Mouse (Mus musculus) thymus, adult 2 months (tissue): ENCODE measurements around the gene Gm45213. TPM values are rescaled to one million over a fixed set of nuclear protein-coding genes. Genes with fewer than 3 reads are reported as not detected.

Experiments used
- DNase-seq: peaks from one replicate; pipeline ENCODE4 v3.0.0; 2021
- H3K27ac ChIP-seq: fragments of 200-500 bp; 2 replicates; pipeline ENCODE4 v1.5.1; 2012; ENCODE audit warnings: low read length, control low read depth; ENCODE audit not compliant: control insufficient read depth, insufficient read depth
- H3K27me3 ChIP-seq: fragments of 200-500 bp; 2 replicates; pipeline ENCODE4 v1.6.1; 2012; ENCODE audit warnings: mild to moderate bottlenecking, low read length, moderate library complexity, mixed read lengths; ENCODE audit not compliant: control insufficient read depth, insufficient read depth
- H3K36me3 ChIP-seq: fragments of 200-500 bp; 2 replicates; pipeline ENCODE4 v1.6.1; 2012; ENCODE audit warnings: mild to moderate bottlenecking, low read length, moderate library complexity; ENCODE audit not compliant: control insufficient read depth, insufficient read depth
- H3K4me1 ChIP-seq: fragments of 200-500 bp; replicated peaks from 2 replicates; pipeline ENCODE4 v1.6.1; 2012; ENCODE audit warnings: low read length; ENCODE audit not compliant: control insufficient read depth, insufficient read depth
- H3K4me3 ChIP-seq: fragments of 200-500 bp; 2 replicates; pipeline ENCODE4 v1.5.1; 2012; ENCODE audit warnings: mild to moderate bottlenecking, low read length, control low read depth, moderate library complexity; ENCODE audit not compliant: control insufficient read depth, insufficient read depth
- CTCF ChIP-seq: fragments of 200-500 bp; IDR thresholded peaks from 2 replicates; pipeline ENCODE4 v1.5.1; 2012; ENCODE audit warnings: mild to moderate bottlenecking, control low read depth, low read length, moderate library complexity, borderline replicate concordance; ENCODE audit not compliant: control insufficient read depth, poor library complexity, insufficient read depth; ENCODE audit errors: extremely low read depth
- POLR2A ChIP-seq: fragments of 200-500 bp; IDR thresholded peaks from 2 replicates; pipeline ENCODE4 v1.6.1; 2012; ENCODE audit warnings: mild to moderate bottlenecking, low read length, control low read depth, moderate library complexity; ENCODE audit not compliant: control insufficient read depth, poor library complexity, insufficient read depth; ENCODE audit errors: extremely low read depth
- WGBS: fragments of 180-500 bp; shearing (Covaris S2); methylation state at CpG from one replicate; pipeline ENCODE4 v1.1.7; 2018; 5-methylcytosine and 5-hydroxymethylcytosine counted together
- polyA plus RNA-seq: library from polyadenylated mRNA; depleted of rRNA; stranded (reverse); fragments of >200 nt; gene quantifications from 2 replicates; pipeline ENCODE4 v1.2.3, GENCODE M21; 2012

Gene Gm45213
- polyA plus RNA-seq, 1 experiment: not detected

- H3K27me3 ChIP-seq: no peaks in the 10 kb centered on the region
- no peak for TF ChIP-seq CTCF
- TF ChIP-seq POLR2A: no peak
- no peak for DNase-seq
- H3K4me3 ChIP-seq: no peak overlapping the region
- H3K27ac ChIP-seq: no peak overlapping the region
- WGBS: 85% methylated on average over 3 of the region's 3 CpGs
- no peaks in the 10 kb centered on the region for H3K36me3 ChIP-seq
- no peaks in the 10 kb centered on the region for H3K4me1 ChIP-seq
Observed at GRCm38 (mm10) chr7:66038261-66038660, 5.1 kb upstream of the Gm45213 start.

GRCm38 (mm10) chr7:66038730-66039129 lies 4.7 kb upstream of the Gm45213 start:
- no peak overlapping the region for H3K4me3 ChIP-seq
- no peaks in the 10 kb centered on the region for H3K27me3 ChIP-seq
- TF ChIP-seq POLR2A (no peak), CTCF (no peak)
- DNase-seq: no peak
- no peak overlapping the region for H3K27ac ChIP-seq
- no peaks in the 10 kb centered on the region for H3K36me3 ChIP-seq
- peaks cover 4% of the 10 kb centered on the region; the same call in 1 of the 2 replicates for H3K4me1 ChIP-seq
- WGBS: 44% methylated on average over 11 of the region's 11 CpGs

- no peak for TF ChIP-seq POLR2A
- TF ChIP-seq CTCF: no peak
Observed at GRCm38 (mm10) chr7:66040026-66040814, 3.2 kb upstream of the Gm45213 start.

GRCm38 (mm10) chr7:66044617-66045016 lies 1.2 kb downstream of the Gm45213 start:
- TF ChIP-seq POLR2A (no peak), CTCF (no peak)
- Histone ChIP-seq H3K27me3 (no peaks in the 10 kb centered on the region), H3K36me3 (no peaks in the 10 kb centered on the region), H3K4me1 (peaks cover 5% of the 10 kb centered on the region; the same call in 1 of the 2 replicates), H3K4me3 (no peak overlapping the region), H3K27ac (no peak overlapping the region)
- WGBS: 68% methylated on average over 9 of the region's 9 CpGs
- no peak for DNase-seq

More at GRCm38 (mm10) chr7:66040026-66040814, 3.2 kb upstream of the Gm45213 start:
- Histone ChIP-seq H3K4me1 (peaks cover 5% of the 10 kb centered on the region; the same call in 1 of the 2 replicates), H3K4me3 (no peak overlapping the region), H3K27me3 (no peaks in the 10 kb centered on the region), H3K27ac (no peak overlapping the region), H3K36me3 (no peaks in the 10 kb centered on the region)
- 91% methylated on average over 18 of the region's 18 CpGs for WGBS
- DNase-seq: no peak

- Histone ChIP-seq H3K36me3 (no peaks in the 10 kb centered on the region), H3K4me3 (no peak overlapping the region), H3K4me1 (peaks cover 5% of the 10 kb centered on the region; the same call in 1 of the 2 replicates), H3K27me3 (no peaks in the 10 kb centered on the region), H3K27ac (no peak overlapping the region)
- TF ChIP-seq CTCF (no peak), POLR2A (no peak)
- 90% methylated on average over 17 of the region's 17 CpGs for WGBS
- no peak for DNase-seq
Observed at GRCm38 (mm10) chr7:66046921-66047918, 3.8 kb downstream of the Gm45213 start.

- Histone ChIP-seq H3K27me3 (no peaks in the 10 kb centered on the region), H3K36me3 (no peaks in the 10 kb centered on the region), H3K4me1 (peaks cover 5% of the 10 kb centered on the region; the same call in 1 of the 2 replicates), H3K27ac (no peak overlapping the region), H3K4me3 (no peak overlapping the region)
- WGBS: 95% methylated on average over 4 of the region's 4 CpGs
- DNase-seq: no peak
- TF ChIP-seq CTCF (no peak), POLR2A (no peak)
Observed at GRCm38 (mm10) chr7:66047975-66048374, 4.6 kb downstream of the Gm45213 start.
